Mouse (Mus musculus): Measurements from ENCODE around the gene Tubgcp4. TPM values are rescaled to one million over a fixed set of nuclear protein-coding genes. Genes with fewer than 3 reads are reported as not detected.
"Not testable (repeated sequence)": the region's sequence is repeated elsewhere in the genome, so short reads cannot be mapped to it uniquely, and the experiment has no call there.

Tubgcp4 gene
- polyA plus RNA-seq (2017; shearing (Covaris generic)): 100 to 1,000 TPM in 1 of 2 experiments, 10 to 100 TPM in 1; 92.2 to 131 TPM

DNA sequence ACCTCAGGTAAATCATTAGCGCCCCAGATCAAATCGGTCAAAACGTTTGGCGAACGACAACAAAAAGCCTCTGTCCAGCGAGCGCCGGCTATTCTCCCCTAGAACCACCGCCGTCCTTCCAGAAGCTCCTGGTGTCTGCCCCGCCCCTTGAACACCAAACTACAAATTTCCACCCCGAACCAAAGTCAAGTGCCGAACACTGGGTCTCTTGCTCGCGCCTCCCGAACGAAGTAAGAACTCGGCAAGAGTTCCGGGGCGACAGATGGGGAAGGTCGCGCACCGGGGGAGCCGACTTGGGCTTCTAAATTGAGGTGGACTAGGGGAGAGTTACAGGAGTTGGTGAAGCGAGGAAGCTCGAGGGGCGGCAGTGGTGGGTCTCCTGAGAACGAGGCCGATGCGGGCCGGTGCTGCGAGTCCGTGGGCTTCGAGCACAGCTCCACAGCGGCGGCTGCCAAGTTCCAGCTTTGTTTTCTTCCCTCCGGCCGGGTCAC is at the start of gene Tubgcp4:
Gene Tubgcp4 (plus strand): TSS at position 174 of the 491 bp plus-strand sequence.
- ATAC-seq: peak; percentile 35

DNA sequence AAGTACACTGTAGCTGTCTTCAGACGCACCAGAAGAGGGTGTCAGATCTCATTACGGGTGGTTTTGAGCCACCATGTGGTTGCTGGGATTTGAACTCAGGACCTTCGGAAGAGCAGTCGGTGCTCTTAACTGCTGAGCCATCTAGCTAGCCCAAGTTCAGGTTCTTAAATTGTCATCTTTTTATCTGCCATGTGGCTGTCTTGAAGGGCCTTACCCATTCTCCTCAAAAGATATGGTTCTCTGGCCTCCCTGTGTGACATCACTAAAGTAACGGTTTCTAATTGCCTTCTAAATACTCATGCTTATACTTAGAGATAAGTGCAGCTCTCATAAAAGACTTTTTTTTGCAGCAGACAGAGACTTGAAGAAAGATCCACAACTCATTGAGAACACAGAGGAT is 44.2 kb upstream of the Tubgcp4 start:
- ATAC-seq: not testable (repeated sequence)

DNA sequence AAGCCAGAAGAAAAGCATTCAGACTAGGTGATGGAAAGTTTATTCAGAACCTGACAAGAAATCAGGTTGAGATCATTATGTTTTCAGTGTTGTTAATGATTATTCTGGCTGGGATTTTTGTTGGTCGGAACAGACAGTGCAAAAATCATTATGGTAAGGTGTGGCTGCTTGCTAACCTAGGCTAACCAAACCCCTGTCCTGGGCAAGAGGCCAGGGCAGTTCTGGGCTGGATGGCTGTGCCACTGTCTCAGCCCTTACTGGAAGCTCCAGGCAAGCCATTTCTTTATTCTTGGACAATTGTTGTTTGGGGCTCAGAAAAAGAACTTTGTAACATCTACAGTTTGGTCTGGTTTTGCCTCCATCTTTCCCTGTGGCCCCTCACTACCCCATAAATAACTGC is 42.9 kb upstream of the Tubgcp4 start:
- ATAC-seq: no peak

DNA sequence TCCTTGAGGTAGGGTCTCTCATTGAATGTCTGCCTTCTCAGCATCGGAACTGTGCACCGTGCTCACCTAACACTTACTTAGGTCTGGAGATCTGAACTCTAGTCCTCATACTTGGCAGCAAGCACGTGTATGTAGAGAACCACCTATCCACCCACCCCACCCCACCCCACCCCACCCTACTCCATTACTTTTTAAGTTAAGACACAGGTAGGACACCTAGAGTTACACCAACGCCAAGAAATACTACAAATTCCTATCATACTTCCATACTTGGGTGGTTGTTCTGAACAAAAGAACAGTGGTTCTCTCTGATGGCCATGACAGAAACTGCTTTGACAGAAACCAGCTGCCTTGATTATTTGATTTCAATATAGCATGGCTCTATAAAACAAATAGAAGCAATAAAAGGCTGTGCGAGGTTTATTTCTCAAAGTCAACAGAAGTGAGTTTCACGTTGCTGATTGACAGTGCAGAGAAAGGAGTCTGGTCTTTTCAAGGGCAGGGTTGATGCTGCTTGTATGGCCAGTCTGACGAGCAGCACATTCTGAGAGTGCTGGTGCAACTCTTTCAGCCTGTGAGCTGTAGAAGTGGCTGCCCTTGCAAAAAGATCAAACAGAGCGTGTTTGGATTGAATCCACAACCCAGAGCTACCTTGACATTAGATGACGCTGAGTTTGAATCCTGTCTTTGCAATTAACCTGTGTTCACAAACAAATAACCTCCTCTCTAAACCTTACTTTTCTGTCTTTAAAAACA is 41.4 kb upstream of the Tubgcp4 start:
- ATAC-seq: no peak

DNA sequence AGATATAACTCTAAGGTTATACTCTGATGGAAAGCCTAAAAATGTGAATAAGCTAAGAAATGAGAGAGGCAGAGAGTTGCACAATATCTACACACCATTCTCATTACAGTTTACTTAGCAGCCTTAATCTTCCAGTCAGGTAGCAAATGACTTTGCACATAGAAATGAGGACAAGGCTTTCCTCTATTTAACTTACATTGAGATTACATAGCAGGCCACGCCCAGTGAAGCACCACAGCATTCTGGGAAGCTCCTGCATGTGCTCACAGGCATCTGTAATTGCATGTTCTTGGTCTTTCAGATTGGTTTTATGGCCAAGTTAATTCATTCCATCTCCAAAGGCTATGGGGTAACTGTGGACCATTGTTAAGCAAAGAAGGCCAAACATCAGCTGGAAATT is 37.6 kb upstream of the Tubgcp4 start:
- no peak for ATAC-seq

DNA sequence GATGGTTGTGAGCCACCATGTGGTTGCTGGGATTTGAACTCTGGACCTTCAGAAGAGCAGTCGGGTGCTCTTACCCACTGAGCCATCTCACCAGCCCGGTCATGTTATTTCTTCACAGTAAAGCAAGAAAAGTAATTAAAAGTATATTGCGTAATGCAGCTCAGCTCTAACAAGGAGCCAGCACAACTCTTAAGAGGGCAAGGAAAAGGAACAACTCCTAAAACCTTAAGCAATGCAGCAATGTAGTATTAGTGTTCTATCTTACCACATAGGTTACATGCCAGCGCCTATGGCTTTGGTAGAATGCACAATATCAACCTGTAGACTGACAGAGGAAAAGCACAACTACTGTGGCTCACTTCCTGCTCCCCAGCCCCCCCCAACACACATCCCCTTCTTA is 33.1 kb upstream of the Tubgcp4 start:
- ATAC-seq: no peak

DNA sequence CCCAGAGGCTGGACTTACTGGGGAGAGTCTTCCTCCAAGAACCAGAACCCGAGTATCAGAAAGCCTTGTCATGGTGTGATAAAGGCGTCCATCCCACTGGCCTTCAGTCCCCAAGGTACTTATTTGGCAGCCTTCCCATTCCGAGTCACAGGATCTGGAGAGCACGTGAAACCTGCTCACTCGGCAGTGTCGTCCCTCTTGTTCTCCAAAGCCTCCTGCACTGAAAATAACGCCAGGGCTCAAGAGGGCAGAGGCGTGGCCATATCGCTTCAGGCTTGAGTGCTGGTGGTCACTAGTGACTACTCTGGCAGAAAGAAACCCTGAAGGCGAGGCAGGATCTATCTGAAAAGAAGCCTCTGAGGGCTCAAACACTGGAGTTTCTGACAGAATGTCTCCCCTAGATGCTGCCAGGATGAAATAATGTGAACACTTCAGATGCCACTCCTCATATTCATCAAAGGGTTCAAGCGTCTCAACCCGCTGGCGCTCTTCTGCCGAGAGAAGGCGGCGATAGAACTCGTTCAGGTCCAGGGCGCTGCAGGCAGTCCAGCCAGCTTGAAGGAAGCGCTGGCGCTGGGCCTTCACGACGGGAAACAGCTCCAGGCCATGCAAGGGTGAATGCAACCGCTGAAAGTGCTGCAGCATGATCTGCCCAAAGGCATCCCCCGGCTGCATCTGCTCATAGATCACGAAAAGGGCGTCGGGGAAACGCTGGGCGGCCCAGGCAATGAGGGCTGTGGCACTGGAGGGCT is 31.0 kb upstream of the Tubgcp4 start:
- ATAC-seq: peak; percentile 38

DNA sequence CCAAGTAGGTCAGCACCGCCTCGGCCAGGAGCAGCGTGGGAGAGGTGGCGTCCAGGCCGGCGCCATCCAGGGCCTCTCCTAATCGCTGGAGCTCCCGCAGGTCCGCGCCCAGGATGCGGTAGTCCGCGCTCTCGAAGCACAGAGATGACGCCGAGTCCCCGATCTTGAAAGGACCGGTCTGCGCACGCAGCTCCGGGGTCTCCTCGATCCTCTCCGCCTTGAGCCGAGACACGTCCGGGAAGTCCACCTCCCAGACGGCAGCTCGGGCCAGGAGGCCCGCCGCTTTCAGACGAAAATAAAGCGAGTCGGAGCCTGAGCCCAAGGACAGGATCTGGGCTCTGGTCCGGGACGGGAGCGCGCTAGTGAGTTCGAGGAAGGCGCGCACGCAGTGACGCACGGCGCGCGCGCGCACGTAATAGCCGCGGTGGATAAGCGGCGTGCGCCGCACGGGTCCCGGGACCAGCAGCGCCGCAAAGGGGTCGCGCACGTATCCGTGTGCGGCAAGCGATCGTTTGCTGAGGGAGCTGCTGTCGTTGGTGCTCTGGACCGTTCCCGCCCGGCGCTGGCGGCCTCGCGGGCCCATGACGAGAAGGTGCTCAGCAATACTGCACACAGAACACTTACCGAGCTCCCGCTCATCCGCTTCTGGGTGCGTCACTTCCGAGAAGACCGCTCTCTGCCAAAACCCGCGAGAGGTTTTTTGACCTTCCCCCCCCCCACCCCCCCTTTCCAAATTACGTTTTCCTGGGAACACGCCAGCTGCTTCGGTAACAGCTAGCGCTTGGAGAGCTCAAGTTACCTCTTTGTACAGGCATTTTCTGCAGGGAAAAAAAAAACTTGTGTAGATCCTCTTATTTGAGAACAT is 30.2 kb upstream of the Tubgcp4 start, which contains the start of the genes Adal and Lcmt2:
Gene Adal (plus strand): TSS at position 411 of the 865 bp plus-strand sequence.
Gene Lcmt2 (minus strand): TSS at position 636 of the 865 bp plus-strand sequence.
- ATAC-seq: peak; percentile 85

DNA sequence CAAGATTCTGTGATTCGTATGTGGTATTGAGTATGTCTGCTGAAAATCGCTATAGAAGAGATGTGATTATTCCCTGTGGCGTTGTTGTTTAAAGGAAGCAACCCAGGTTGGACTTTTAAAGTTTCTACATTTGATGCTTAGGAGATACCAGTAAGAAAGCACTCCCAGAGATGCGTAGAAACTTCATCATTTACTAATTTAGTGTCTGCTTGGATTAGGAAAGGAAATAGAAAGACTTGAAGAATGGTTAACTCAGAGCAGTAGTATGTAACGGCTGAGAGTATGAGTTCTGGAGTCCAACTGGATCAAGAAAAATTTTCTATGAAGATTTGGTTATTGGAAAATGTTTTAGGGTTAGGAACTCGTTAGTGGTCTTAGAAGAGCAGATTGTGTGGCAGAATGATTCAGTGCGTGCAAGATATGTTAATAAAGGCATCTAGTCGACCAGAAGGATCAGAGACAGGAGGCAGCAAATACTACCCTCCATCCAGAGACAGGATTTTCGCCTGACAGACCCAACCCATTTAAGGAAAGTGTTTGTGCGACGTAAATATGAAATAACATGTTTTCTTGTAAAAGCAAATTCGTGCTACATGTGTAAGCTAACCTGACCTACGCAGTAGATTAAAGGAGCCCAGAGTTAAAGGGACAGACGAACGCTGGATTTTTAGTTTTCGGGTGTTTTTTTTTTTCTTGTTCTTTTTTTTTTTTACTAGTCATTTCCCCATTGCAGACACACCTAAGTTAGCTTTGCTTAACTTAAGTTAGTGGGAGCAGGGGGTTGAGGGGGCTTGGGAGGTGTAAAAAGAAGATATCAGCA is 29.0 kb upstream of the Tubgcp4 start:
- no peak for ATAC-seq

DNA sequence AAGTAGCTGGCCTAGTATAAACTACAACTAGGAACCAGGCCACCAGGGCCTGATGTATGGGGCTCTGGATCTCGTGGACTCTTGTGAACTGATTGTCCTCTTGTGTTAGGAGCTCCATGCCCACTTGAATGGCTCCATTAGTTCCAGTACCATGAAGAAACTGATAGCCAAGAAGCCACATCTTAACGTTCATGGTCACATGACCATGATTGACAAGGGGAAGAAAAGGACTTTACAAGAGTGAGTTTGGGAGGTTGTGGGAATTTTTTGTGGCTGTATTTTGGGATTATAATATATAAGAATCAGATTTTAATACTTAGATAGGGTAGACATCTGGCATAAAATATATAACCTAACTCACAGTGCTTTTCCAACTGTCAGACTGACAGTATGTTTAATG is 28.0 kb upstream of the Tubgcp4 start:
- no peak for ATAC-seq

DNA sequence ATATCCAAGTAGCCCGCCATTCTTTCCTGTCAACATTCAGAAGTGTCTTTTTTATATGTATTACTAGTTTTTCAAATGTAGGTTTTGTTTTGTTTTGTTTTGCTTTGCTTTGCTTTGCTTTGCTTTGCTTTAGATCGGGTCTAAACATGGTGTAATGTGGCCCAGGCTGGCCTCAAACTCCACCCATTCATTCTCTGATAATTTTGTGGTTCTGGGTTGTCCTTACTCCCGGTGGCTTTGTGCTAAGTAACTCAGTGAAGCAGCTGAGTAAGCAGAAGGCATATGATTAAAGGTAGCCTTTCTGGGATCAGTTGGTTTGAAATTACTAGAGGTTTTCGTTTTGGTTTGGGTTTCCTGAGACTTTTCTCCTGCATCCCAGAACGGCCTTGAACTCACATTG is 20.8 kb upstream of the Tubgcp4 start:
- no peak for ATAC-seq

DNA sequence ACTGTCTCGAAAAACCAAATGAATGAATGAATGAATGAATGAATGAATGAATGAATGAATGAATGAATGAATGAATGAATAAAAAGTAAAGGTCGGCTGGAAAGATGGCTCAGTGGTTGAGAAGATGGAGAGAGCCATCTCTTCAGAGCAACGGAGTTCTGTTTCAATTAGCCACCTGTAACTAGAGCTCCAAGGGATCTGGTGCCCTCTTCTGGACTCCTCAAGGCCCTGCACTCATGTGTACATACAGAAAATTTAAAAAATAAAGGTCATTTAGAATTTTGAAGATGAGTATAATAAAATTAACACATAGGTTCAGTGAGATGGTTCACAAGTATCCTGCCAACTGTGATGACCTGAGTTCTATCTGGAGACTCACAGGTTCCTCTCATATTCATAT is 17.4 kb upstream of the Tubgcp4 start:
- no peak for ATAC-seq

DNA sequence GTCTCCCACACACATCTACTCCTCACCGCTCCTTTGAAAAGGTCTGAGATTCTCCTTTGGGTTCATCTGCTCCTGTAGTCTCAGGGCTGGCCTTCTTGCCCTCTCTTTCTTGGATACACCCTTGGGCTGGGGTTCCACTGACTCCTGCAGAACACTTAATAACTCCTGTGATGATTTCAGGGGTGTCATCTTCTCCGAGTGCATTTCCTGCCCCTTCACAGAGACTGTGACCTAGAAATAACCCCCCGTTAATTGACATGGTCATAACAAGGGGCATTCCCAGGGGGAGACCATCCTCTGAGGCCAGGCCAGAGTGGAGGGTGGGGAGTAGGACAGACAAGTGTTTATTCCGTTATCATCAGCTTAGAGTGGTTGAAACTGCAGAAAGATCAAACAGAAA is 1.3 kb upstream of the Tubgcp4 start:
- no peak for ATAC-seq

DNA sequence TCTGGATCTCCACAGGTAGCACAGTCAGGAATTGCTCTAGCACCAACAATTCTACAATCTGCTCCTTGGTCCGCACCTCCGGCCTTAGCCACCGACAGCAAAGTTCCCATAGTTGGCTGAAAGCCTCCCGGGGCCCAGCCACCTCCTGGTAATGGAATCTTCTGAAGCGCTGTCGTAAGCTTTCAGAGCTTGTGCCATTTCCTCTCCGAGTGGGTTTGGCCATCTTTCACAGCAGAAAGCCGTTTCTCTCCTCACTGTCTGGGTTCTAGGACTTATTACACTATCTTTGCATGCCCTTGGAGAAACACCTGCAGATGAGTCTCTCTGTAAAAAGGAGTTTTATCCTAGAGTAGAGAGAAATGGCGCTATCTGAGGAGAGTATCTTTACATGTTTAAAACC is 552 bp upstream of the Tubgcp4 start:
- no peak for ATAC-seq

DNA sequence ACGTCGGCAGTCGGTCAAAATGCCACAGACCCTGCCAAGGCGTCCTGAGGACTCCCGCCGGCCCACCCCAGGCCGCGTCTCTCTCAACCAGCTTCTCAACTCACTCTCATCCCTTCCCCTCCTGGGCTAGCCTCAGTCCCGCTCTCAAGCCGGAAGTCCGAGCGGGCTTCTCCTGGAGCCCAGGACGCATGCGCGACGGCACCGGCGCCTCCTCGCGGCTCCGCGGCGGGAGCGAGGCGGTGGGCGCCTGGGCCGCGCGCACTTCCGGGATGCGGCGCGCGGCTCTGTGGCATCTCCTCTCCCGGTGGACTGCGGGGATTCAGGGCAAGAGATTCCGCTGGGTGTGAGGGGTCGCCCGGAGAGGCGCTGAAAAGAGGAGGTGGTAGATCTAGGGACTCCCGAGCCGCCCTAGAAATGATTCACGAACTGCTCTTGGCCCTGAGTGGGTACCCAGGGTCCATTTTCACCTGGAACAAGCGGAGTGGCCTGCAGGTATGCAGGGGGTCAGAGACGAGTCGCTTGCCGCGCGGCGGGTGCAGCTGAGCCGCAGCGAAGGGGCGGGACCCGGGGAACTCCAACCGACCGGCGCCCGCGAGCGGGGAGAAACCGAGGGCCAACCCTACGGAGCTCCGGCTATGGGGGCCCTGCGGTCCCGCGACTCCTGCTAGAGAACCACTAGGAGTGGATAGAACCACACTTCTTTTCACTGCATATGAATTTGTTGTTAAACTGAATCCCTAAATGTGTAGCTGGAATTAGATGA is 707 bp downstream of the Tubgcp4 start, which contains the start of gene Zscan29:
Gene Zscan29 (minus strand): TSS at position 146 of the 763 bp plus-strand sequence.
- peak; percentile 85 for ATAC-seq

DNA sequence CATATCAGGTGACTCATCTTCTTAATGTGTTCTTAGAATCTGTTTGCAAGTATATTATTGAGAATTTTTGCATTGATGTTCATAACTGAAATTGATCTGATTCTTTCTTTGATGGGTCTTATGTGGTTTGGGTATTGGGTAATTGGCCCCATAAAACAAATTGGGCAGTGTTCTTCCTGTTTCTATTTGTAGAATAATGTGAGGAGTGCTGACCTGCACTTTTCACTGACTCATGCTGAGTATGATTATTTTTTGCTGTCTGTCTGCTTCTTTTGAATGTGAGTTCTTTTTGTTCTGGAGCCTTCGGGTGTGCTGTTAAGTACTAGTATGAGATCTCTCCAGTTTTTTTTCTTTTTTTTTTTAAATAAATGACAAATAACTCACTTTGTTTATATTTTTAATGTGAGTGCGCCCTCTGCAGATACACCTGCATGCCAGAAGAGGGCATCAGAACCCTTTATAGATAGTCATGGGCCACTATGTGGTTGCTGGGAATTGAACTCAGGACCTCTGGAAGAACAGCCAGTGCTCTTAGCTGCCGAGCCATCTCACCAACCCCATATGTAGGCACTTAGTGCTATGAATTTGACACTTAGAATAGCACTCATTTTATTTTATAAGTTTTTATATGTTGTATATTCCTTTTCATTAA is 8.5 kb downstream of the Tubgcp4 start:
- no peak for ATAC-seq

DNA sequence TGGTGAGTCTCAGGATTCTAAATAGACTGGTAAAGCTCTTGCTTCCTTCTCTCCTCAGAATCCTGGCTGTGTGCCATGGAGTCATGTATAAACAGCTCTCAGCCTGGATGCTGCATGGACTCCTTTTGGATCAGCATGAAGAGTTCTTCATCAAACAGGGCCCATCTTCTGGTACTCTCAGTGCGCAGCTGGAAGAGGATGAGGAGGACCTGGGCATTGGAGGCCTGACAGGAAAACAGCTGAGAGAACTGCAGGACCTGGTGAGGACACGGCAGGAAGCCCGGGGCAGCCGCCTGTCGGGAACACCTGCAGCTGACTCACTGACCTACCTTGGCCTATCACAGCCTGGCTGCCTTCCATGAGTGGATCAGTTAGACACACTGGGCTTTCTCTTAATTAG is 13.0 kb downstream of the Tubgcp4 start:
- ATAC-seq: no peak

DNA sequence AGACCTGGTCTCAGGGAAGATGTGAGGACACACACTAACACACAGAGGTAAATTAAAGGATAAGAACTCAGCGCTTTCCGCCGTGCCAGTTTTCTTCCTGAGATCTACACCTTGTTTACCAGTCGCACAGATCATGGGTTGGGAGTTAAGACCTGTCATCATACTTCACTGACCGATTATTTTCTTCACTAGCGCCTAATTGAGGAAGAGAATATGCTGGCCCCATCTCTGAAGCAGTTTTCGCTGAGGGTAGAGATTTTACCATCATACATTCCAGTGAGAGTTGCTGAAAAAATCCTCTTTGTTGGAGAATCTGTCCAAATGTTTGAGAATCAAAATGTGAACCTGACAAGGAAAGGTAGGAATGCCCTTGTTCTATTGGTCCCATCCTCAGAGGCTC is 13.7 kb downstream of the Tubgcp4 start:
- no peak for ATAC-seq

DNA sequence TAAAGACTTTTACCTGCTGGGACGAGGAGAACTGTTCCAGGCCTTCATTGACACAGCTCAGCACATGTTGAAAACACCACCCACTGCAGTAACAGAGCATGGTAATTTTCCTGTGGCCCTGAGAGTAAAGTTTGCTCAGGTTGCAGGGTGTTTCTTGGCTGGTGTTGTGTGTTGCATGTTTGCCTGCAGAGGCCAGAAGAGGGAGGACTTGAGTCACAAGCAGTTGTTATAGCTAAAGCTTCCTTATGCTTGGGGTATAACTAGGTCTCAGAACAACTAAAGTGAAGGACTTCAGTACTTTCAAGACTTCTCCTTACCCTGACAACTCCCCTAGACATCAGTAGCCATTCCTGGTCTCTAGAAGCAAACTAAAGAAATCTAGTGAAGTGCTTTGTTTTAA is 18.1 kb downstream of the Tubgcp4 start:
- ATAC-seq: no peak

DNA sequence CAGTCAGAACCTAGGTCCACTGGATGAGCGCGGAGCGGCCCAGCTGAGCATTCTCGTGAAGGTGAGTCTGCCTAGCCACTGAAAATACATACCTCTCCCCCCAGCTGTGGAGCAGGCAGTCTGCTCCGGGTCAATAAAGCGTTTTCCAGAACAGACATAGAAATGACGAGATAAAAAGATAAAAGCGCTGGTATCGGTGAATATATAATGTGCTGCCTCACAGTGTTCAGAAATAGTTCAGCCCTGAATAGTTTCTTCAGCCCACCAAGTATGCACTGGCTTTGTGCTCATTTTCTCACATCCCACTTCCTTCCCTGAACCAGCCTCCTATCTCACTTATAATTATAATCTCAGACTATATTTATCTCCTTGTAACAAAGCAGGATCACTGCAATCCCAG is 25.0 kb downstream of the Tubgcp4 start:
- no peak for ATAC-seq
